Mouse (Mus musculus) embryonic fibroblast, embryonic 13.5 days (primary cell): ENCODE measurements at regions not wholly inside any gene's neighbourhood (a gene's known extent, or its start where the extent isn't known, plus 50 kb on each side); places are given as distances from the start of the nearest gene placed in this dataset.

Experiments used
- CTCF ChIP-seq: IDR thresholded peaks from 2 replicates; pipeline ENCODE4 v1.5.1; 2011; ENCODE audit warnings: mild to moderate bottlenecking, control low read depth, low read length, moderate library complexity, borderline replicate concordance; ENCODE audit not compliant: insufficient read depth
- POLR2A ChIP-seq: IDR thresholded peaks from 2 replicates; pipeline ENCODE4 v1.6.1; 2011; ENCODE audit warnings: low read depth, mild to moderate bottlenecking, control low read depth, low read length, moderate library complexity

- TF ChIP-seq POLR2A (no peak), CTCF (no peak)
Observed at GRCm38 (mm10) chr16:95872436-95872835, 118.3 kb downstream of the Psmg1 start.
